Mouse (Mus musculus) myocyte (in vitro differentiated cells): ENCODE measurements around the gene Rps15a. TPM values are rescaled to one million over a fixed set of nuclear protein-coding genes. Genes with fewer than 3 reads are reported as not detected.

Source experiments
- H3K27me3 ChIP-seq: one replicate; pipeline ENCODE4 v1.6.1; 2011; ENCODE audit not compliant: control insufficient read depth, insufficient read depth, insufficient read length
- H3K36me3 ChIP-seq: one replicate; pipeline ENCODE4 v1.6.1; 2011; ENCODE audit not compliant: control insufficient read depth, insufficient read depth
- H3K4me2 ChIP-seq: one replicate; pipeline ENCODE4 v1.6.1; 2011; ENCODE audit warnings: low read depth, control low read depth
- H3K4me3 ChIP-seq: one replicate; pipeline ENCODE4 v1.5.1; 2011; ENCODE audit warnings: mild to moderate bottlenecking, control low read depth, moderate library complexity
- H3K79me2 ChIP-seq: one replicate; pipeline ENCODE4 v1.6.1; 2011; ENCODE audit not compliant: control insufficient read depth, insufficient read depth
- H3ac ChIP-seq: one replicate; pipeline ENCODE4 v1.6.1; 2011; ENCODE audit not compliant: control insufficient read depth, insufficient read length
- CEBPB ChIP-seq: IDR thresholded peaks from 2 replicates; pipeline ENCODE4 v1.6.1; 2011; ENCODE audit warnings: mild to moderate bottlenecking, moderate library complexity; ENCODE audit not compliant: poor library complexity, insufficient read depth, severe bottlenecking
- E2F4 ChIP-seq: IDR thresholded peaks from one replicate; pipeline ENCODE4 v1.6.1; 2011; ENCODE audit warnings: mild to moderate bottlenecking, control low read depth, moderate library complexity; ENCODE audit not compliant: insufficient read depth
- MAX ChIP-seq: IDR thresholded peaks from one replicate; pipeline ENCODE4 v1.6.1; 2011; ENCODE audit warnings: low read depth, mild to moderate bottlenecking, control low read depth
- MYOD1 ChIP-seq, 3 experiments: IDR thresholded peaks; one replicate each; pipeline ENCODE4 v1.6.1; 2011; ENCODE audit warnings: control low read depth in 2 of 3, low read depth in 2 of 3, mild to moderate bottlenecking in 2 of 3, moderate library complexity in 1 of 3; ENCODE audit not compliant: insufficient read length in 2 of 3, control insufficient read depth in 1 of 3
- MYOG ChIP-seq, 3 experiments: IDR thresholded peaks; one replicate each; pipeline ENCODE4 v1.6.1; 2011; ENCODE audit warnings: control low read depth in 2 of 3, low read depth in 2 of 3, mild to moderate bottlenecking in 2 of 3; ENCODE audit not compliant: insufficient read length in 2 of 3, control insufficient read depth in 1 of 3, insufficient read depth in 1 of 3
- POLR2A ChIP-seq: IDR thresholded peaks from one replicate; pipeline ENCODE4 v1.6.1; 2011; ENCODE audit warnings: low read depth, mild to moderate bottlenecking, control low read depth, moderate library complexity; ENCODE audit not compliant: insufficient read length
- POLR2AphosphoS2 ChIP-seq: IDR thresholded peaks from one replicate; pipeline ENCODE4 v1.6.1; 2011; ENCODE audit warnings: low read depth, control low read depth; ENCODE audit not compliant: insufficient read length
- REST ChIP-seq: IDR thresholded peaks from one replicate; pipeline ENCODE4 v1.6.1; 2011; ENCODE audit warnings: mild to moderate bottlenecking, control low read depth, moderate library complexity; ENCODE audit not compliant: insufficient read depth, insufficient read length
- SRF ChIP-seq: IDR thresholded peaks from one replicate; pipeline ENCODE4 v1.6.1; 2011; ENCODE audit warnings: low read depth; ENCODE audit not compliant: control insufficient read depth, insufficient read length
- TCF12 ChIP-seq: IDR thresholded peaks from one replicate; pipeline ENCODE4 v1.6.1; 2011; ENCODE audit warnings: mild to moderate bottlenecking, control low read depth; ENCODE audit not compliant: poor library complexity, insufficient read depth, severe bottlenecking
- TCF3 ChIP-seq: IDR thresholded peaks from one replicate; pipeline ENCODE4 v1.6.1; 2011; ENCODE audit warnings: low read depth, control low read depth; ENCODE audit not compliant: insufficient read length
- USF1 ChIP-seq: IDR thresholded peaks from one replicate; pipeline ENCODE4 v1.6.1; 2011; ENCODE audit warnings: low read depth, mild to moderate bottlenecking, control low read depth, moderate library complexity
- polyA plus RNA-seq: library from polyadenylated mRNA; unstranded; fragments of >200 nt; fragmentation: generic; extraction: Trizol; gene quantifications from one replicate; pipeline ENCODE4 v1.2.1, GENCODE M21; 2012; ENCODE audit warnings: missing spikeins

Gene Rps15a
- polyA plus RNA-seq, result 1,920 TPM

DNA sequence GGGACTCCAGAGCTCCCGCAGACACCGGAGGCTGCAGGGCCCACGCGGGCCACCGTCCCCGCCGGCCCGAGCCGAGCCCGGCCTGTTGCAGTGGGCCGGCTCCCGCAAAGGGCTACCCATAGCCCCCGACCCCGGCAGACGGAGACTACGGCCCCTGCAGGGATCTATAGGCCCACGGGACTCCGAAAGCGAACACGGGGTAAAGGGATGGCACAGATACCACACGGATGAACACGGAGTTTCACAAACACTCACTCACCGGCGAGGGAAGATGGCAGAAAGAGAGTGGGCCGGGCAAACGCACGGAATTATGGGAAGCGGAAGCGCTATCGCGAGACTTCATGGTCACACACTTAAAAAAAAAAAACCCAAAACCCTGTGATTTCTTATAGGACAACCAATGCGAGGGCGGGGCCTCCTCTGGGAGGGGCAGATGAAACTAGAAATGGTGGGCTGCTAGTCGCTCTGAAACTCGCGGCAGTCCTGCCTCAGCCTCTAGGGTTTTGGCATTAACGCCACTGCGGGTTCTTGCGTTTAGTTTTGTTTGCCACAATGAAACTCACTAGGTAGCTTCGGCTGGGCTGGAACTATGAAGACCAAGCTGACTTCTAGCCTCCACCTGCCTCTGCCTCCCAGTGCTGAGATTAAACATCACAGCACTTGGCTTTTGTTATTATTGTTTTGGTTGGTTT, at the start of gene Rps15a:
TSS of gene Rps15a (minus strand) at position 312 of the 692 bp plus-strand sequence.
- Histone ChIP-seq H3K27me3 (no peaks in the 10 kb centered on the region), H3K4me2 (peak within 1 kb of the TSS; percentile 96), H3ac (peak within 1 kb of the TSS; percentile 65), H3K36me3 (peaks cover 63% of the 10 kb centered on the region), H3K4me3 (peak within 1 kb of the TSS; percentile 99), H3K79me2 (peaks cover 49% of the 10 kb centered on the region)
- no peak for TF ChIP-seq MYOD1 (IDR thresholded peaks at IDR 0.05; ENCODE audit: control insufficient read depth in 1 of 3, insufficient read length in 2 of 3, low read depth in 2 of 3)
- TF ChIP-seq POLR2A, result peak; percentile 93
- no peak for TF ChIP-seq E2F4
- TF ChIP-seq POLR2AphosphoS2, result peak; percentile 94

DNA sequence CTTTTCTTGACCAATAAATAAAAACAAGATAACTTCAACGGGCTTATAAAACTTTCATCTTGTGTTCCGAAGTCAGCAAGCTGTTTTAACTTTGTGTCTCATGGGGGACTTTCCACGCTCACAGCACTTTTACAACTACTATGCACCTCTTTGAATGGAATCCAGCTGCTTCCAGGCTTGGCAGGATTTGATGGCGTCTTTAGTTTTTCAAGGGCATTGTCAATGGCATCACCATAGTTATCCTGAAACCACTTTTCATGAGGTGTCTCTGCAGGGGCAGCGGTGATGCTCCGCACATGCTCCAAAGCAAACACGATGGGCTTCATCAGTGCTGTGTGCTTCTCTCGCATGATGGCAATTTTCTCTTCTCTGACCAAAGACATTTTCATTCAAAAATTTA, 47.0 kb upstream of the Rps15a start:
- Histone ChIP-seq H3ac (no peak overlapping the region), H3K4me3 (no peak overlapping the region), H3K27me3 (no peaks in the 10 kb centered on the region), H3K4me2 (no peak overlapping the region), H3K79me2 (no peaks in the 10 kb centered on the region), H3K36me3 (peaks cover 49% of the 10 kb centered on the region)
- no peak for TF ChIP-seq MYOG (IDR thresholded peaks at IDR 0.05; ENCODE audit: control insufficient read depth in 1 of 3, insufficient read depth in 1 of 3, insufficient read length in 2 of 3, low read depth in 2 of 3)
- no peak for TF ChIP-seq CEBPB
- no peak for TF ChIP-seq USF1
- no peak for TF ChIP-seq POLR2AphosphoS2
- no peak for TF ChIP-seq TCF12
- TF ChIP-seq E2F4, result no peak
- TF ChIP-seq MAX, result no peak
- TF ChIP-seq REST, result no peak
- TF ChIP-seq POLR2A, result no peak
- no peak for TF ChIP-seq TCF3
- TF ChIP-seq MYOD1 (IDR thresholded peaks at IDR 0.05; ENCODE audit: control insufficient read depth in 1 of 3, insufficient read length in 2 of 3, low read depth in 2 of 3), result no peak

DNA sequence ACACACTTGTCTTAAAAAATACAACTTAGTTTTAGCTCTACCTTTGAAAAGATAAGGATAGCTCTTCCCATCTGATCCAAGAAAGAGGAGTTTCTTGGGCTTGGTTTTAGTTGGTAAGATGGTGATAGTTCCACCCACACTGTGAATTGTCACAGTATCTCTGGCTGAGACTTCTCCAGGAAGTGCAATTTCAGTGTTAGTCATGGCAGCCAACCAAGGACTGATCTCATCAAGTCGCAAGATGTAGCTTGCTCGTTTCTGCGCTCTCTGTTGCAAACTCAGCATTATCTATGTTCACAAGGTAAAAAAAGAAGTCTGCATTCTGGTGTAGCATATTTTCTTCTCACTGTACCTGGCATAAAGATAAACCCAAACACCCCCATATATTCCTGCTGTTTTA, 44.1 kb upstream of the Rps15a start:
- no peak overlapping the region for H3K4me3 ChIP-seq

DNA sequence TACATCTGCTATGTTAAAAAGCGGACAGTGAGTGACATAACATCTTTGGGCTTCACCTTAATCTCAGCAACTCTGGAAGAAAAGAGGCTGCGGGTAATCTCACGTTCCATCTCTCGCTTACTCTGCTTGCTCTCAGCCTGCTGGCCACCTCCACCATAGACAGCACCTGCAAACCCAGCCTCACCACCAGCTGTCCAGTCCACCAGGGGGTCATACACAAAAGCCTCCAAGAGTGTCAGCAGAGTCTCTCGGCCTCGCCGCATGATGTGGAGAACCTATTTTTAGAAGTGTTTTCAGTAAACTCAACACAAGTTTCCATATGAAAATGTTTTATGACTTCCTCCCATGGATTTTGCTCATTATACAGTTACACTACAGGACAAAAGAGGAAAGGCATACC, 40.5 kb upstream of the Rps15a start:
- no peak for TF ChIP-seq TCF12
- no peak for TF ChIP-seq USF1
- TF ChIP-seq CEBPB, result no peak
- TF ChIP-seq POLR2AphosphoS2, result no peak
- no peak overlapping the region for H3K4me3 ChIP-seq
- H3K79me2 ChIP-seq, result no peaks in the 10 kb centered on the region
- no peaks in the 10 kb centered on the region for H3K27me3 ChIP-seq
- H3K4me2 ChIP-seq, result no peak overlapping the region
- H3K36me3 ChIP-seq, result peaks cover 63% of the 10 kb centered on the region
- no peak overlapping the region for H3ac ChIP-seq

More for the DNA sequence above, 44.1 kb upstream of the Rps15a start:
- Histone ChIP-seq H3K4me2 (no peak overlapping the region), H3ac (no peak overlapping the region), H3K36me3 (peaks cover 45% of the 10 kb centered on the region), H3K79me2 (no peaks in the 10 kb centered on the region), H3K27me3 (no peaks in the 10 kb centered on the region)
- TF ChIP-seq SRF, result no peak
- TF ChIP-seq REST, result no peak
- TF ChIP-seq USF1, result no peak
- no peak for TF ChIP-seq MAX
- TF ChIP-seq POLR2AphosphoS2, result no peak

DNA sequence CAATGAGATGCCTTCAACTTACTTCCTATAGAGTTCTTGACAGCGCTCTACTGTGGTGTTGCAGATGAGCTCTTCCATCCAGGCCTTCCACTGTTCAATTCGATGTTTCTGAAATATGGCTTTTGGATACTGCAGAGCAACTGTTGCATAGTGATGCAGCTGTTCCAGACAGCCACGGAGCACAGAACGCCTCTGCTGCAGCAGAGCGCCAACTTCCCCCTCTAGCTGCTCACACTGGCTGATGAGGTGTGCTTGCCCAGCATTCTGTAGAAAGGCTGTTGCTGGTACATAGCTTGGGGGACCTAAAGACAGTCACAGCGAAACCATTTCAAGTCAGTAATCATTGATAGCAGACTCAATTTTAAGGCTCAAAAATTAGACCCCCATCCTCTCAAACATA, 38.2 kb upstream of the Rps15a start:
- no peaks in the 10 kb centered on the region for H3K27me3 ChIP-seq
- H3K36me3 ChIP-seq, result peaks cover 51% of the 10 kb centered on the region
- no peak overlapping the region for H3K4me2 ChIP-seq

DNA sequence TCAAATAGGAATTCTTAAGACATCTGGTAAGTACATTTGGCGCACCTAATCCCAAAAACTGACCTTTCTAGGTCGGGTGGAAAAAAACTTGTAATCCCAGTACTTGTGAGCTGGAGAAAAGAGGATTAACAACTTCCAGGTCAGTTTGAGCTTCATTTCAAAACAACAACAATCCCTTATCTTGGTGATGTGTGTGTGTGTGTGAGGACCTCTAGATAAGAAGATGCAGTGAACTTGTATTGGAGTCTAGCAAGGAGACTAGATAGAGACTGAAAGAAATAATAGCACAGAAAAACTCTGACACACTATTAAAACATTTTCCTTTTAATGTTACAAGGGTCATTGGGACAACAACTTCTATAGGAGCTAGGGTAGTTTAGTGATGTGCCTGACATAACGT, 27.6 kb upstream of the Rps15a start:
- peaks cover 82% of the 10 kb centered on the region for H3K36me3 ChIP-seq
- H3K79me2 ChIP-seq, result no peaks in the 10 kb centered on the region
- TF ChIP-seq REST, result no peak
- no peak for TF ChIP-seq E2F4
- no peak for TF ChIP-seq CEBPB
- no peak for TF ChIP-seq MYOG (IDR thresholded peaks at IDR 0.05; ENCODE audit: control insufficient read depth in 1 of 3, insufficient read depth in 1 of 3, insufficient read length in 2 of 3, low read depth in 2 of 3)
- no peak overlapping the region for H3ac ChIP-seq
- H3K4me3 ChIP-seq, result no peak overlapping the region
- H3K27me3 ChIP-seq, result no peaks in the 10 kb centered on the region
- no peak overlapping the region for H3K4me2 ChIP-seq

More for the DNA sequence above, 38.2 kb upstream of the Rps15a start:
- TF ChIP-seq CEBPB (no peak), USF1 (no peak)
- H3K4me3 ChIP-seq, result no peak overlapping the region
- H3K79me2 ChIP-seq, result no peaks in the 10 kb centered on the region
- no peak overlapping the region for H3ac ChIP-seq
